Mouse (Mus musculus) heart, embryonic 15.5 days (tissue): Measurements from ENCODE around the gene Ercc1. TPM values are rescaled to one million over a fixed set of nuclear protein-coding genes. Genes with fewer than 3 reads are reported as not detected.
A peak's percentile ranks its signal among the peaks of the same experiment; 100 is the strongest.

Experiments
- ATAC-seq: fragments of 200-750 bp; cut with Nextera tagmentation; replicated peaks from 2 replicates; pipeline ENCODE4 v1.8.0; 2017; ENCODE audit warnings: low read depth, moderate TSS enrichment; ENCODE audit not compliant: insufficient number of reproducible peaks, insufficient read depth, low FRiP score
- H3K27ac ChIP-seq: fragments of 300-500 bp; sonication (generic); 2 replicates; pipeline ENCODE4 v1.5.1; 2015; ENCODE audit warnings: mild to moderate bottlenecking, inconsistent platforms
- H3K27me3 ChIP-seq: fragments of 300-500 bp; sonication (generic); 2 replicates; pipeline ENCODE4 v1.6.1; 2015; ENCODE audit warnings: inconsistent platforms
- H3K36me3 ChIP-seq: fragments of 300-500 bp; sonication (generic); 2 replicates; pipeline ENCODE4 v1.6.1; 2015; ENCODE audit warnings: mild to moderate bottlenecking, inconsistent platforms
- H3K4me1 ChIP-seq: fragments of 300-500 bp; sonication (generic); replicated peaks from 2 replicates; pipeline ENCODE4 v1.6.1; 2015; ENCODE audit warnings: inconsistent platforms
- H3K4me2 ChIP-seq: fragments of 300-500 bp; sonication (generic); 2 replicates; pipeline ENCODE4 v1.6.1; 2015; ENCODE audit warnings: inconsistent platforms, mild to moderate bottlenecking, moderate library complexity
- H3K4me3 ChIP-seq: fragments of 300-500 bp; sonication (generic); 2 replicates; pipeline ENCODE4 v1.5.1; 2015; ENCODE audit warnings: mild to moderate bottlenecking, inconsistent platforms
- H3K9ac ChIP-seq: fragments of 300-500 bp; sonication (generic); 2 replicates; pipeline ENCODE4 v1.6.1; 2015; ENCODE audit warnings: mild to moderate bottlenecking, inconsistent platforms
- H3K9me3 ChIP-seq: fragments of 300-500 bp; sonication (generic); replicated peaks from 2 replicates; pipeline ENCODE4 v1.6.1; 2016; ENCODE audit warnings: inconsistent platforms
- WGBS: fragments of 180-500 bp; shearing (Covaris S2); methylation state at CpG from one replicate; pipeline ENCODE4 v1.1.7; 2015; ENCODE audit warnings: mixed read lengths; 5-methylcytosine and 5-hydroxymethylcytosine counted together
- polyA plus RNA-seq: library from polyadenylated mRNA; unstranded; fragments of >200 nt; fragmentation: Nextera tagmentation; extraction: Ambion mirVana; gene quantifications from 2 replicates; pipeline ENCODE4 v1.2.1, GENCODE M21; 2015

Ercc1 gene
- polyA plus RNA-seq, 1 experiment from 2014 or later, result 60.3 TPM

DNA sequence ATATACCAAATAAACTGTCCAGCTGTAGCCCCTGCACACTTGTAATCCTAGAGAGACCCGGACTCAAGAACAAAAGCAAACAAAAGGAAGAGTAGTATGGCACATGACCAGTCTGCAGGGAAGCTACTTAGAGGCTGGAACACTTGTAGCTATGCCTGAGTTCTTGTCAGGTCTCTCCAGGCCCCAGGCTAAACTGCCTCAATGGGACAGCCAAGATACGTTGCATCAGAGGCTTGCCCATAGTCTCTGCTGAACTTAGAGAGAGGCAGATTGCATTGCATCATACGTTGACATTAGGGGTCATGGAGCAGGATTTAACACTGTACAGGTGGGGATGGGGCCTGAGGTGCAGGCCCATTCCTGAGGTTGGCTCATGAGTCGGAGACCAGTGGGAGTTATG is 31.4 kb downstream of the Ercc1 start:
- H3K9ac ChIP-seq, result no peak overlapping the region
- WGBS, result 90% methylated on average over 4 of the region's 4 CpGs
- no peak for ATAC-seq
- H3K4me2 ChIP-seq, result no peak overlapping the region
- no peaks in the 10 kb centered on the region for H3K9me3 ChIP-seq
- H3K27ac ChIP-seq, result no peak overlapping the region
- no peak overlapping the region for H3K4me3 ChIP-seq
- no peaks in the 10 kb centered on the region for H3K27me3 ChIP-seq
- peaks cover 40% of the 10 kb centered on the region; the same call in 1 of the 2 replicates for H3K36me3 ChIP-seq
- H3K4me1 ChIP-seq, result peaks cover 8% of the 10 kb centered on the region

DNA sequence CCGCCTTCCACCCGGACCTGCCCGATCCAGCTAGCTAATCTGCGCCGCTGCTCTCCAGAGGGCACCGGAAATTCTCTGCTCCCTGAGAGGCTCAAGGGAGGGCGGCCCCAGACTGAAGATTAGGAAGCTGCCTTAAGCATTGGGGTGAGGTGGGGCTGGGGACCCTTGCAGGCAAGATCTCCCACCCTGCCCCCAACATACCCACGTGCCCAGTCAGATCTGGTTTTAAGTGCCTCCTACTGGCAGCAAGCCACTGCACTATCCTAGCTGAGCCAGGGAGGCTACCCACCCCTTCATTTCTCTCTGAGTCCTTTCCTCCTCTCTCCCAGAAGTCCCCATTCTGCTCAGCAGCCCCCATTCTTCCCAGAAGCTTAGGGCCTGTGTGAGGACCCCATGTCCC is 33.5 kb downstream of the Ercc1 start:
- Histone ChIP-seq H3K36me3 (peaks cover 39% of the 10 kb centered on the region; the same call in 1 of the 2 replicates), H3K4me2 (no peak overlapping the region), H3K27me3 (no peaks in the 10 kb centered on the region), H3K27ac (0 out of 2 replicates have a peak overlapping the region, but pooled peaks have one; percentile 22), H3K4me1 (peaks cover 16% of the 10 kb centered on the region), H3K9me3 (no peaks in the 10 kb centered on the region), H3K9ac (0 out of 2 replicates have a peak overlapping the region, but pooled peaks have one; percentile 15), H3K4me3 (no peak overlapping the region)
- ATAC-seq, result no peak
- WGBS, result 46% methylated on average over 8 of the region's 8 CpGs

DNA sequence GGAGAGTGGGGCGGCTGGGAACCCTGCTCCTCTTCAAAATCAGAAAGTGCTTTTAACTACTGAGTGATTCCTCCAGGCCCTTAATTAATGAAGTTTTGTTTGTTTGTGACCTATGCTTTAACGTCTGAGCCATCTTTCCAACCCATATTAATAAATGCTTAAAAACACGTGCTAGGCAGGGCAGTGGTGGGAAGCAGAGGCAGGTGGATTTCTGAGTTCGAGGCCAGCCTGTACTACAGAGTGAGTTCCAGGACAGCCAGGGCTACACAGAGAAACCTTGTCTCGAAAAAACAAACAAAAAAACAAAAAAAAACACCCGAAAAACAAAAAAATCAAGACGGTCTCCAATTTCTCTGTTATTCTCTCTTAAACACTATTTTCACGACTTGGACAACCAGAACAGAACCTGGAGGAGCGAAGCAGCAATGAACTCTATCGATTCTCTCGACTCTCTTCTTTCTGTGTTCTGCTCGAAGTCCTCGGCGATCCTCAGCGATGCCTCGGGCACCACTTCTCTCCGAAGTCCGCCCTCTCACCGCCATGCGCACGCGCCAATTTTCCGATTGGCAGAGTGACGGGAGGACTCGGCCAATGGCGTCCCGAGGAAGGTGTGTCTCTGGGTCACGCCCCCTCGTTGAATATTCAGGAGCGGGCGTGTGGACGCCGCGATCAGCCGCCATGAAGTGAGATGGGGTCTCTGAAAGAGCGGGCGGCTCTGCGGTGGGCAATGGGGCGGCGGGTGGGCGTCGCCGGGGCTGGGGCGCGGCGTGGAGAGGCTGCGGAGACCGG is 37.0 kb downstream of the Ercc1 start, which contains the start of gene Ercc2:
Ercc2 (plus strand) TSS at position 634 of the 789 bp plus-strand sequence.
- peaks cover 24% of the 10 kb centered on the region for H3K4me1 ChIP-seq
- peak within 1 kb of the TSS; percentile 54 for H3K27ac ChIP-seq
- no peaks in the 10 kb centered on the region for H3K9me3 ChIP-seq
- WGBS, result 5% methylated on average over 48 of the region's 48 CpGs
- ATAC-seq, result peak; percentile 96
- H3K4me3 ChIP-seq, result peak within 1 kb of the TSS; percentile 84
- H3K4me2 ChIP-seq, result peak within 1 kb of the TSS; percentile 80
- H3K27me3 ChIP-seq, result no peaks in the 10 kb centered on the region
- peaks cover 42% of the 10 kb centered on the region; the same call in 1 of the 2 replicates for H3K36me3 ChIP-seq
- H3K9ac ChIP-seq, result peak within 1 kb of the TSS; percentile 85

DNA sequence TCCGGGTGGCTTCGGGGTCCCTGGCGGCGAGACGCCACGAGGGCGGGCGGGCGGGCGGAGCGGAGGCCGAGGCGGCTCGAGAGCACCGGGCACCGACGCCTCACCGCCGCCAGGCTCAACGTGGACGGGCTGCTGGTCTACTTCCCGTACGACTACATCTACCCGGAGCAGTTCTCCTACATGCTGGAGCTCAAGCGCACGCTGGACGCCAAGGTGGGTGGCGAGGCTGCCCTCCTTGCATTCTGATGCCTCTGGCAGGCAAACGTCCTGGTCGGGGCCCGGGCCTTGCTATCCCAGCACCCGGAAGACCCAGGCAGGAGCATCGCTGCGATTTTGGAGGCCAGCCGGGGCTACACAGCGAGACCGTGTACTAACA is 37.6 kb downstream of the Ercc1 start:
- peaks cover 42% of the 10 kb centered on the region; the same call in 1 of the 2 replicates for H3K36me3 ChIP-seq
- peak; percentile 47 for ATAC-seq
- peak overlapping the region; percentile 80 for H3K4me2 ChIP-seq

DNA sequence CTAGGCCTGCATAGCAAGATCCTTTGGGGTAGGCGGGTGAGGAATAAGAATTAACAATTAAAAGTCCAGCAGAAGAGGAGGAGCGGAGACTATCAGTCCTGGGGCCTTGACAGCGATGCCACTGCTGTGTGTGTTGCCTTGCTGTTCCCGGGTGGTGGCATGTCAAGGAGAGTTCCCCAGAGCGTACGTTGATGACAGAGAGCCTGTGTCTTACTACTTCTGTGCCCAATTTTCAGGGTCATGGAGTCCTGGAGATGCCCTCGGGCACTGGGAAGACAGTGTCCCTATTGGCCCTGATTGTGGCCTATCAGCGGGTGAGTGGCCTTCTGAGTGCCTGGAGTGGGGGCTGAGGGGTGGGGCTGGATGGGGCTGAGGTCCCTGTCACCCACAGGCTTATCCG is 39.1 kb downstream of the Ercc1 start:
- Histone ChIP-seq H3K4me3 (no peak overlapping the region), H3K4me1 (peaks cover 15% of the 10 kb centered on the region), H3K27me3 (no peaks in the 10 kb centered on the region), H3K27ac (no peak overlapping the region), H3K9ac (no peak overlapping the region), H3K36me3 (peaks cover 43% of the 10 kb centered on the region; the same call in 1 of the 2 replicates), H3K4me2 (no peak overlapping the region), H3K9me3 (no peaks in the 10 kb centered on the region)
- no peak for ATAC-seq
- 86% methylated on average over 9 of the region's 9 CpGs for WGBS

More for the DNA sequence above, 37.6 kb downstream of the Ercc1 start:
- Histone ChIP-seq H3K27me3 (no peaks in the 10 kb centered on the region), H3K4me3 (peak overlapping the region; percentile 84), H3K9me3 (no peaks in the 10 kb centered on the region), H3K4me1 (peaks cover 24% of the 10 kb centered on the region), H3K27ac (peak overlapping the region; percentile 54), H3K9ac (peak overlapping the region; percentile 85)
- WGBS, result under 1% methylated on average over 37 of the region's 37 CpGs

DNA sequence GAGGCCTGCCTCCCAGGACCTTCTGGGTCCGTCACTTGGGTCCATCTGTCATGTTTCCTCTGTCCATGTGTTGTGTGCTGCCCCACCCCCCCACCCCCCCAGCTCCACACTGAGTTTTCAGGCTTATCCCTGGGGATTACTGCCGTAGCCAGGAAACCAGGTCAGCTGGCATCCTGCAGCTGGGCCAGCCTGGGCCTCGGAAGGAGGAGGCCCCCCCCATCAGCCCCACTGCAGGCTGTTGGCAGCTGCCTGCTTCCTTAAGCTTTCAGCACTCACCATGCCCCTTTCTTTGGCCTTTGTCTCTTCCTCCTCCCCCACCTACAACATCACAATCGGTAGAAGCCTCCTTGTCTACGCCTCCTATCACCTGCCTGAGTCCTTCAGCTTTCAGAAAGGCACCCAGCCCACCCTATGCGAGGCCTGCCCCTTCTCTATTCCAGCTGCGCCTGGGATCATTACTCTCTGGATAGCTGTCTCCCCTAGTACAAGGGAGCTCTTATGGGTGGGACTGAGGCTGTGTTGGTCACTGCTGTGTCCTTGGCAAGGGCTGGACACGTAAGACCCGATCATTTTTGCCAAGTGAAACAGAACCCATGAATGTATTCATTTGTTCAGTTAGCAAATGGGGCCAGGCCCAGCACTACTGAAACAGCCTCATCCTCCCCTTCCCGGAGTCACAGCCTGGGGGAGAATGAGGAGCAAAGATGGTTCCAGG is 44.3 kb downstream of the Ercc1 start:
- H3K36me3 ChIP-seq, result peaks cover 86% of the 10 kb centered on the region
- H3K9me3 ChIP-seq, result no peaks in the 10 kb centered on the region
- H3K9ac ChIP-seq, result no peak overlapping the region
- no peak for ATAC-seq
- H3K4me3 ChIP-seq, result no peak overlapping the region
- no peak overlapping the region for H3K27ac ChIP-seq
- no peak overlapping the region for H3K4me2 ChIP-seq
- H3K4me1 ChIP-seq, result no peaks in the 10 kb centered on the region
- H3K27me3 ChIP-seq, result no peaks in the 10 kb centered on the region
- WGBS, result 70% methylated on average over 10 of the region's 10 CpGs

DNA sequence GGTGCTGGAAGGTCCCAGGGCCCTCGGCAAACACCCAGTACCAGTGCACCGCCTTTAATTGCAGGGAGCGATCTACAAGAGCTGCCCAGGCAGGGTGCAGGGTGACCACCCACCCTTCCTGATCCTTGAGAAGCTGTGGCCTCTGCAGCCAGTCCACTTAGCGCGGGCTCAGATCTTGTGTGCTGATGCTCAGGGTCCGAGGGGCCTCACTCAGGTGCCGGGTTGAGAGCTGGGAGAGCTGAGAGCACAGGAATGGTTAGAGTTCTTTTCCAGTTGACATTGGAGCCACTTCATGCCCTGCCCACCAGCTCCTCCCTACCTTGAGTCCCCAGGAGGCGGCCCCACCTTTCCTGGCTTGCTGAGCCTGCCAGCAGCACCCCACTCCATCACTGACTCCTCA is 49.9 kb downstream of the Ercc1 start:
- Histone ChIP-seq H3K36me3 (peaks cover 56% of the 10 kb centered on the region), H3K4me3 (no peak overlapping the region), H3K9ac (no peak overlapping the region), H3K27me3 (peaks cover 4% of the 10 kb centered on the region; the same call in 1 of the 2 replicates), H3K9me3 (no peaks in the 10 kb centered on the region), H3K4me2 (no peak overlapping the region), H3K27ac (no peak overlapping the region), H3K4me1 (peaks cover 4% of the 10 kb centered on the region)
- no peak for ATAC-seq
- 86% methylated on average over 8 of the region's 8 CpGs for WGBS

DNA sequence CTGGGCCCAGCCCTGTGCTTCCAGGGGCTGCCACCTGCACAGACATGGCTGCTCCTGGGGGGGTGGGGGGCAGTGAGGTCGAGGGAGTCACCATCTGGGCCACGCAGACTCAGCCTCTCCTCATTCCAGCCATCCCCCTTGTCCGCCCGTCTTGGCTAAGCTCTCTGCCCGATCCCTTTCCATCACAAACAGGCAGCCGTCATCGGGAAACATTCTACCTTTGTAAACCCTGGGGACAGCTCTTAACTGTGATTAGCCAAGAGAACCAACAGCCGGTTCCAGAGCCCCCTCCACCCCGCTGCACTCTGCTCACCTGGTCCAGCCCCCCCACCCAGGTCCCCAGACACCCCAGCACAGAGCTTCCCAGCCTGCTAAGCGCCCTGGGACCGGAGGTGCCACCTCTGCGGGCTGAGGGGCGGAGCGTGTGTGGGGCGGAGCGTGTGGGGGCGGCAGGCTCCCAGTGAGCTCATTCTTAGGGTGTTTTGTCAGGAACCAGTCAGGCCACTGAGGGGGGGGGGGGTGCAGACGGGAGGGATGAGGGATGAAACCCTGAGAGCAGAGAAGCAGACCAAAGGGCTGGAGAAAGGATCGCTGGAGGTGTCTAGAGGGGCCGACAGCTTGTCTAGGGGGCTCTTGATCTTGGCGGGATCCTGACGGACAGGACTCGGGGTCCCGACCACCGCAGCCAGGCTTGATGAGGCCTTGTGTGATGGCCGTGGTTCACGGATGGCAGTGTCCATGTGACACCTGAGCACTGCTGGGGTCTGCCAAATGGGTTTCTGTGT is 55.1 kb downstream of the Ercc1 start:
- 3% methylated on average over 27 of the region's 27 CpGs for WGBS
- H3K27me3 ChIP-seq, result peaks cover 28% of the 10 kb centered on the region
- H3K9me3 ChIP-seq, result no peaks in the 10 kb centered on the region
- ATAC-seq, result peak; percentile 40; the same call in 1 of the 2 replicates
- H3K9ac ChIP-seq, result peak overlapping the region; percentile 41
- peaks cover 22% of the 10 kb centered on the region for H3K4me1 ChIP-seq
- peak overlapping the region; percentile 40 for H3K4me3 ChIP-seq
- H3K4me2 ChIP-seq, result peak overlapping the region; percentile 73
- H3K36me3 ChIP-seq, result peaks cover 8% of the 10 kb centered on the region; the same call in 1 of the 2 replicates
- H3K27ac ChIP-seq, result no peak overlapping the region

DNA sequence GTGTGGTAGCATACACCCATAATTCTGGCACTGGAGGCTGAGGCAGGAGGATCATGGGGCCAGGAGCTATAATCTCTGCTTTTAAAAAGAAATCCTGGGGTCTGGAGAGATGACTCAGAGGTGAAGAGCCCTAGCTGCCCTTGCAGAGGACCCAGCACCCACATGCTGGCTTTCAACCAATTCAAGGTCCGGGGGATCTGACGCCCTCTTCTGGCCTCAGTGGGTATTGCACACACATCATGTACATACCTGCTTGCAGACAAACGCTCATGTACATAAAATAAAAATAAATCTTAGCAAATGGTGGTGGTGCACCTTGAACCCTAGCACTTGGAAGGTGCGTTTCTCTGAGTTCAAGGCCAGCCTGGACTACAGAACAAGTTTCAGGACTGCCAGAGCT is 56.4 kb downstream of the Ercc1 start:
- Histone ChIP-seq H3K4me1 (peaks cover 27% of the 10 kb centered on the region), H3K36me3 (no peaks in the 10 kb centered on the region), H3K9me3 (no peaks in the 10 kb centered on the region), H3K27ac (no peak overlapping the region), H3K27me3 (peaks cover 34% of the 10 kb centered on the region), H3K9ac (no peak overlapping the region), H3K4me3 (no peak overlapping the region), H3K4me2 (no peak overlapping the region)
- no peak for ATAC-seq
- WGBS, result 78% methylated on average over 4 of the region's 4 CpGs

DNA sequence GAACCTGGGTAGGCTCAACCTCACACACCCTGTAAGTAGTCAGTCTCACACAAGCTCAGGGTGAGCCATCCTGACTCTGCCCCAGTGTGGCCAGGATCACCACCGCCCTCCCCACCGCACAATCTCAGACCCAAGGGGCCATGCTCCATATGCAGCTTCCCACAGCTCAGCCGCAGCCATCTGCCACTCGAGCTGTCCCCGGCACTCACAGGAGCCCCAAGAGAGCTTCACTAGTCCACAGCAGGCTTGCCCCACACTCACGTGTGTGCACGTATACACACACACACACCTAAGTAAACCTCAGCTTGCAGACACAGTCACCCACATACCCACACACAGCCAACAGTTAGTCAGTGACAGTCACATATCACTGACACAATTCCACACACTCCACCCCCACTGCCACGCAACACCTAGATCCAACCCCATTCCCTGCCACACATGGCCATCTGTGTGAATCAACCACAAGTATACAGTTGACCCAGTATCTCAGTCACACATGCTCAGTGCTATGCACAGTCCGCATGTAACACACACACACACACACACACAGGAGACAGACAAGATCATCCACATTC is 58.0 kb downstream of the Ercc1 start:
- H3K4me3 ChIP-seq, result no peak overlapping the region
- H3K9ac ChIP-seq, result no peak overlapping the region
- H3K9me3 ChIP-seq, result no peaks in the 10 kb centered on the region
- peaks cover 34% of the 10 kb centered on the region for H3K27me3 ChIP-seq
- WGBS, result 81% methylated on average over 9 of the region's 9 CpGs
- peaks cover 27% of the 10 kb centered on the region for H3K4me1 ChIP-seq
- H3K27ac ChIP-seq, result no peak overlapping the region
- ATAC-seq, result no peak
- H3K4me2 ChIP-seq, result no peak overlapping the region
- no peaks in the 10 kb centered on the region for H3K36me3 ChIP-seq
